Mouse (Mus musculus): ENCODE data around the gene Cadm1.

DNA sequence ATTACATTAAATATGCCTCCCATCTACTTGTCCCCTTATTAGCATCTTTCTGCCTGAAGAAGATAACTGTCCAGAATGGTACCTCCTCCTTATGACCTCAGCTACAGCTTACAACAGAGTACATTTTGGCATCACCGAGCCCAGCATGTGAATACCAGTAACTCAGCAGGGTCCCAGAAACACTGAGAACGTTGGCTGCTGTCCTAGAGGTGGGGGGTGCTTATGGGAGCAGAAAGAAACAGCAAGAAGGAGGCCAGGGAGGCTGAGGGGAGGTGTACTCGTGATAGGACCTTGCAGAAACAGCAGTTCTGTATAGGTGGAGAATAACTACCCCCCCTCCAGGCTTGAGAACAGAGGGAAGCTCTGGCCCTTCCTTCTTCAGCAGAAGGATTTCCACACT is 30.2 kb upstream of the Cadm1 start:
- TF ChIP-seq POLR2A (IDR thresholded peaks at IDR 0.05; ENCODE audit: control insufficient read depth, low read depth, low read length) (no peak), CTCF (IDR thresholded peaks at IDR 0.05; ENCODE audit: control insufficient read depth, insufficient read depth, insufficient replicate concordance, low read depth, low read length) (no peak)

All from testis, adult 2 months (tissue).